ENCODE assay signal across 8 mouse cellular contexts in genomic region chr11:115381743-115382539, GRCm38 (mm10). TPM values are rescaled to one million over a fixed set of nuclear protein-coding genes. Genes with fewer than 3 reads are reported as not detected.
DNase-seq lines count a peak whose midpoint lies in the region; ATAC-seq lines count a peak whose summit lies in the region.

Cdr2l (plus strand) TSS chr11:115381916.

- no peaks in the 10 kb centered on the region for H3K27me3 ChIP-seq in forebrain, embryonic 12.5 days
- peaks cover 7% of the 10 kb centered on the region; the same call in 1 of the 2 replicates for H3K27me3 ChIP-seq in heart, embryonic 15.5 days
- H3K27me3 ChIP-seq in liver, embryonic 13.5 days = peaks cover 76% of the 10 kb centered on the region
- no peaks in the 10 kb centered on the region for H3K27me3 ChIP-seq in neural tube, embryonic 13.5 days

- H3K9me3 ChIP-seq in forebrain, embryonic 12.5 days = 0 out of 2 replicates have a peak, but pooled peaks cover 3% of the 10 kb centered on the region
- H3K9me3 ChIP-seq in heart, embryonic 15.5 days (replicated peaks) = no peaks in the 10 kb centered on the region
- no peaks in the 10 kb centered on the region for H3K9me3 ChIP-seq in liver, embryonic 13.5 days (replicated peaks)
- no peaks in the 10 kb centered on the region for H3K9me3 ChIP-seq in neural tube, embryonic 13.5 days

- peak; percentile 27 for DNase-seq in CD4-positive helper T cell, adult 2 months (ENCODE audit: low read depth, low spot score)
- DNase-seq in brain, adult 2 months (ENCODE audit: low read depth, low spot score) = peak; percentile 97
- peak; percentile 95 for DNase-seq in kidney, postnatal 14 days
- DNase-seq in liver, embryonic 13.5 days = peak; percentile 29
- peak; percentile 54 for DNase-seq in thymus, postnatal 0 days (ENCODE audit: low spot score)

- ATAC-seq in forebrain, embryonic 12.5 days (ENCODE audit: low FRiP score) = peak; percentile 94
- ATAC-seq in heart, embryonic 15.5 days (replicated peaks; ENCODE audit: insufficient number of reproducible peaks, insufficient read depth, low FRiP score, low read depth) = peak; percentile 90
- ATAC-seq in liver, embryonic 13.5 days (ENCODE audit: low read depth) = peak; percentile 61
- ATAC-seq in neural tube, embryonic 13.5 days (ENCODE audit: low read depth) = peak; percentile 90

- H3K4me2 ChIP-seq in forebrain, embryonic 12.5 days = peak within 1 kb of the TSS; percentile 76
- peak within 1 kb of the TSS; percentile 93 for H3K4me2 ChIP-seq in heart, embryonic 15.5 days
- peak within 1 kb of the TSS; percentile 70 for H3K4me2 ChIP-seq in liver, embryonic 13.5 days
- peak within 1 kb of the TSS; percentile 93 for H3K4me2 ChIP-seq in neural tube, embryonic 13.5 days

- H3K4me1 ChIP-seq in forebrain, embryonic 12.5 days = peaks cover 48% of the 10 kb centered on the region
- peaks cover 34% of the 10 kb centered on the region for H3K4me1 ChIP-seq in heart, embryonic 15.5 days (replicated peaks)
- no peaks in the 10 kb centered on the region for H3K4me1 ChIP-seq in liver, embryonic 13.5 days (replicated peaks)
- H3K4me1 ChIP-seq in neural tube, embryonic 13.5 days (replicated peaks) = peaks cover 48% of the 10 kb centered on the region

- H3K9ac ChIP-seq in forebrain, embryonic 12.5 days = peak within 1 kb of the TSS; percentile 95
- peak within 1 kb of the TSS; percentile 82 for H3K9ac ChIP-seq in heart, embryonic 15.5 days
- H3K9ac ChIP-seq in liver, embryonic 13.5 days = peak within 1 kb of the TSS; percentile 59
- H3K9ac ChIP-seq in neural tube, embryonic 13.5 days = peak within 1 kb of the TSS; percentile 96

- H3K4me3 ChIP-seq in forebrain, embryonic 12.5 days (replicated peaks) = peak within 1 kb of the TSS; percentile 87
- peak within 1 kb of the TSS; percentile 80 for H3K4me3 ChIP-seq in heart, embryonic 15.5 days
- peak within 1 kb of the TSS; percentile 60 for H3K4me3 ChIP-seq in liver, embryonic 13.5 days (replicated peaks)
- peak within 1 kb of the TSS; percentile 86 for H3K4me3 ChIP-seq in neural tube, embryonic 13.5 days

- H3K36me3 ChIP-seq in forebrain, embryonic 12.5 days (replicated peaks) = no peaks in the 10 kb centered on the region
- H3K36me3 ChIP-seq in heart, embryonic 15.5 days = no peaks in the 10 kb centered on the region
- H3K36me3 ChIP-seq in liver, embryonic 13.5 days = no peaks in the 10 kb centered on the region
- no peaks in the 10 kb centered on the region for H3K36me3 ChIP-seq in neural tube, embryonic 13.5 days

- WGBS in forebrain, embryonic 12.5 days = under 1% methylated on average over 69 of the region's 76 CpGs
- WGBS in heart, embryonic 15.5 days = under 1% methylated on average over 76 of the region's 76 CpGs
- 1% methylated on average over 76 of the region's 76 CpGs for WGBS in liver, embryonic 13.5 days (ENCODE audit: insufficient replicate concordance)
- under 1% methylated on average over 72 of the region's 76 CpGs for WGBS in neural tube, embryonic 13.5 days

- H3K27ac ChIP-seq in forebrain, embryonic 12.5 days = peak within 1 kb of the TSS; percentile 94
- peak within 1 kb of the TSS; percentile 83 for H3K27ac ChIP-seq in heart, embryonic 15.5 days
- H3K27ac ChIP-seq in liver, embryonic 13.5 days = no peak within 1 kb of the TSS
- peak within 1 kb of the TSS; percentile 97 for H3K27ac ChIP-seq in neural tube, embryonic 13.5 days (replicated peaks)

RNA-seq across cellular contexts. Expression of gene Cdr2l, which starts in this region (rescaled TPM):
- polyA plus RNA-seq in forebrain, embryonic 12.5 days (2016; fragmentation: Nextera tagmentation; extraction: Ambion mirVana) = 28.3 and 29.6 TPM in 2 replicates
- 6.3 and 11.1 TPM in 2 replicates for polyA plus RNA-seq in heart, embryonic 15.5 days (2015; fragmentation: Nextera tagmentation; extraction: Ambion mirVana)
- 1.5 and 1.7 TPM in 2 replicates for polyA plus RNA-seq in liver, embryonic 13.5 days (2015; fragmentation: Nextera tagmentation; extraction: Ambion mirVana)
- polyA plus RNA-seq in neural tube, embryonic 13.5 days (2015; fragmentation: Nextera tagmentation; extraction: Ambion mirVana) = 23.7 and 24.1 TPM in 2 replicates
- 5.3 and 5.4 TPM in 2 replicates for polyA plus RNA-seq in thymus, postnatal 0 days (2015; fragmentation: Nextera tagmentation; extraction: Ambion mirVana)

Comparison
In these comparisons a context has a peak if more than half of its experiments do, and no peak if none do; other contexts are left out.
1. DNase-seq: peak in every context shown above with its lines; median percentile 97 in brain, adult 2 months; 95 in kidney, postnatal 14 days; 54 in thymus, postnatal 0 days; 29 in liver, embryonic 13.5 days; 27 in CD4-positive helper T cell, adult 2 months.